Comparison of ENCODE assay signal across 8 mouse cellular contexts in genomic region chr3:88831177-88832121, GRCm38 (mm10). TPM values are rescaled to one million over a fixed set of nuclear protein-coding genes. Genes with fewer than 3 reads are reported as not detected.
A peak's percentile ranks its signal among the peaks of the same experiment; 100 is the strongest.
DNase-seq lines count a peak whose midpoint lies in the region; ATAC-seq and TF ChIP-seq lines count a peak whose summit lies in the region.
"Not testable (repeated sequence)": the region's sequence is repeated elsewhere in the genome, so short reads cannot be mapped to it uniquely, and the experiment has no call there.

No protein-coding gene starts in this region.

- H3K4me2 ChIP-seq in hindbrain, embryonic 14.5 days (replicated peaks): peak overlapping the region; percentile 48
- peak overlapping the region; percentile 30; the same call in 1 of the 2 replicates for H3K4me2 ChIP-seq in neural tube, embryonic 14.5 days (ENCODE audit: low read depth, low read length)

- H3K36me3 ChIP-seq in hindbrain, embryonic 14.5 days (replicated peaks; ENCODE audit: control insufficient read depth, insufficient read depth); neural tube, embryonic 14.5 days (ENCODE audit: control insufficient read depth, insufficient read depth, low read length); testis, adult 2 months (ENCODE audit: control insufficient read depth, insufficient read depth, low read length): not testable (repeated sequence)

- H3K27ac ChIP-seq in gastrocnemius, adult 2 months: peak overlapping the region; percentile 84
- H3K27ac ChIP-seq in hindbrain, embryonic 14.5 days: peak overlapping the region; percentile 92
- H3K27ac ChIP-seq in neural tube, embryonic 14.5 days (ENCODE audit: low read depth, low read length): peak overlapping the region; percentile 82
- not testable (repeated sequence) for H3K27ac ChIP-seq in testis, adult 2 months (ENCODE audit: control insufficient read depth, insufficient read depth, low read depth, low read length)

- not testable (repeated sequence) for H3K27me3 ChIP-seq in hindbrain, embryonic 14.5 days (ENCODE audit: control insufficient read depth, insufficient read depth, low read length); neural tube, embryonic 14.5 days (ENCODE audit: control insufficient read depth, insufficient read depth, low read length); testis, adult 2 months (ENCODE audit: control insufficient read depth, insufficient read depth, low read length)

- H3K9me3 ChIP-seq in hindbrain, embryonic 14.5 days (ENCODE audit: control insufficient read depth, low read length); neural tube, embryonic 14.5 days (ENCODE audit: control insufficient read depth, low read length): not testable (repeated sequence)

- peak; percentile 50 for ATAC-seq in common myeloid progenitor, adult 5-6 weeks (replicated peaks; ENCODE audit: low read depth, poor library complexity, severe bottlenecking)
- ATAC-seq in hindbrain, embryonic 14.5 days (ENCODE audit: low FRiP score): peak; percentile 81
- peak; percentile 75 for ATAC-seq in neural tube, embryonic 14.5 days (ENCODE audit: low read depth)

- TF ChIP-seq POLR2A in lung, adult 2 months (IDR thresholded peaks at IDR 0.05; ENCODE audit: borderline replicate concordance, extremely low read depth, low read depth, low read length); testis, adult 2 months (IDR thresholded peaks at IDR 0.05; ENCODE audit: control insufficient read depth, low read depth, low read length): not testable (repeated sequence)

- intact Hi-C loops in gastrocnemius, adult 2 months (cut with DNase I): not testable (repeated sequence)

- TF ChIP-seq CTCF in gastrocnemius, adult 2 months (IDR thresholded peaks at IDR 0.05); lung, adult 2 months (IDR thresholded peaks at IDR 0.05; ENCODE audit: insufficient read depth, low read length); testis, adult 2 months (IDR thresholded peaks at IDR 0.05; ENCODE audit: control insufficient read depth, insufficient read depth, insufficient replicate concordance, low read depth, low read length): not testable (repeated sequence)

- peak overlapping the region; percentile 73 for H3K9ac ChIP-seq in hindbrain, embryonic 14.5 days
- H3K9ac ChIP-seq in neural tube, embryonic 14.5 days (replicated peaks; ENCODE audit: low read depth, low read length): peak overlapping the region; percentile 47

- WGBS in hindbrain, embryonic 14.5 days: under 1% methylated on average over 19 of the region's 28 CpGs
- 5% methylated on average over 22 of the region's 28 CpGs for WGBS in lung, adult 2 months
- under 1% methylated on average over 21 of the region's 28 CpGs for WGBS in neural tube, embryonic 14.5 days

- peak; percentile 49 for DNase-seq in T-cell, adult 2 months (ENCODE audit: low spot score)
- peak; percentile 59 for DNase-seq in gastrocnemius, adult 2 months
- peak; percentile 70 for DNase-seq in hindbrain, embryonic 14.5 days (ENCODE audit: low spot score)
- DNase-seq in layer of hippocampus, postnatal 10 days (ENCODE audit: low spot score in 2 of 2): peak; percentile 78 to 83
- peak; percentile 30 for DNase-seq in lung, adult 2 months

- H3K4me1 ChIP-seq in hindbrain, embryonic 14.5 days (replicated peaks; ENCODE audit: control insufficient read depth, insufficient read depth, low read length); lung, adult 2 months (ENCODE audit: control insufficient read depth, insufficient read depth, low read length); neural tube, embryonic 14.5 days (ENCODE audit: control insufficient read depth, insufficient read depth, low read length); testis, adult 2 months (ENCODE audit: control insufficient read depth, insufficient read depth, low read length): not testable (repeated sequence)

- H3K4me3 ChIP-seq in gastrocnemius, adult 2 months: peak overlapping the region; percentile 68
- peak overlapping the region; percentile 41 for H3K4me3 ChIP-seq in hindbrain, embryonic 14.5 days (replicated peaks; ENCODE audit: low read length)
- H3K4me3 ChIP-seq in lung, adult 2 months (replicated peaks; ENCODE audit: extremely low read depth, low read depth, low read length): not testable (repeated sequence)
- peak overlapping the region; percentile 37 for H3K4me3 ChIP-seq in neural tube, embryonic 14.5 days (ENCODE audit: low read depth, low read length)
- peak overlapping the region; percentile 73 for H3K4me3 ChIP-seq in testis, adult 2 months (ENCODE audit: control insufficient read depth, low read depth, low read length)

RNA-seq across cellular contexts. Expression of gene Gon4l, which starts 3.6 kb away (rescaled TPM):
- 30.3 and 38.0 TPM in 2 replicates for total RNA-seq in common myeloid progenitor, adult 5-6 weeks (2017)
- total RNA-seq in gastrocnemius, adult 2 months (2021): 10 to 100 TPM; 14.2 to 15.9 TPM
- polyA plus RNA-seq in hindbrain, embryonic 14.5 days (2014; fragmentation: Nextera tagmentation; extraction: Ambion mirVana): 14.8 and 17.7 TPM in 2 replicates
- total RNA-seq in layer of hippocampus, postnatal 10 days (2021): 10 to 100 TPM; 47.9 to 52.2 TPM
- polyA plus RNA-seq in lung, adult 2 months (2012; rRNA removed): 12.4 and 16.6 TPM in 2 replicates
- 17.0 and 17.9 TPM in 2 replicates for polyA plus RNA-seq in neural tube, embryonic 14.5 days (2014; fragmentation: Nextera tagmentation; extraction: Ambion mirVana)
- 14.2 and 14.3 TPM in 2 replicates for polyA plus RNA-seq in testis, adult 2 months (2012; rRNA removed)

RNA-seq across cellular contexts. Expression of gene Syt11, which starts 56.5 kb away (rescaled TPM):
- total RNA-seq in common myeloid progenitor, adult 5-6 weeks (2017): 0.82 and 1.3 TPM in 2 replicates
- total RNA-seq in gastrocnemius, adult 2 months (2021): 1 to 10 TPM; 2.7 to 5.2 TPM
- 207 and 233 TPM in 2 replicates for polyA plus RNA-seq in hindbrain, embryonic 14.5 days (2014; fragmentation: Nextera tagmentation; extraction: Ambion mirVana)
- total RNA-seq in layer of hippocampus, postnatal 10 days (2021): 100 to 1,000 TPM; 430 to 447 TPM
- polyA plus RNA-seq in lung, adult 2 months (2012; rRNA removed): 5.4 and 8.4 TPM in 2 replicates
- polyA plus RNA-seq in neural tube, embryonic 14.5 days (2014; fragmentation: Nextera tagmentation; extraction: Ambion mirVana): 211 and 255 TPM in 2 replicates
- 41.0 and 41.5 TPM in 2 replicates for polyA plus RNA-seq in testis, adult 2 months (2012; rRNA removed)

Comparison
In these comparisons a context has a peak if more than half of its experiments do, and no peak if none do; other contexts are left out.
1. DNase-seq: peak in every context shown above with its lines; median percentile 80 in layer of hippocampus, postnatal 10 days; 70 in hindbrain, embryonic 14.5 days; 59 in gastrocnemius, adult 2 months; 49 in T-cell, adult 2 months; 30 in lung, adult 2 months.